Mouse (Mus musculus) heart, embryonic 15.5 days (tissue): ENCODE data around the gene Trip11. TPM values are rescaled to one million over a fixed set of nuclear protein-coding genes. Genes with fewer than 3 reads are reported as not detected.

Experiments used
- ATAC-seq: fragments of 200-750 bp; cut with Nextera tagmentation; replicated peaks from 2 replicates; pipeline ENCODE4 v1.8.0; 2017; ENCODE audit warnings: low read depth, moderate TSS enrichment; ENCODE audit not compliant: insufficient number of reproducible peaks, insufficient read depth, low FRiP score
- H3K27ac ChIP-seq: fragments of 300-500 bp; sonication (generic); 2 replicates; pipeline ENCODE4 v1.5.1; 2015; ENCODE audit warnings: mild to moderate bottlenecking, inconsistent platforms
- H3K27me3 ChIP-seq: fragments of 300-500 bp; sonication (generic); 2 replicates; pipeline ENCODE4 v1.6.1; 2015; ENCODE audit warnings: inconsistent platforms
- H3K36me3 ChIP-seq: fragments of 300-500 bp; sonication (generic); 2 replicates; pipeline ENCODE4 v1.6.1; 2015; ENCODE audit warnings: mild to moderate bottlenecking, inconsistent platforms
- H3K4me1 ChIP-seq: fragments of 300-500 bp; sonication (generic); replicated peaks from 2 replicates; pipeline ENCODE4 v1.6.1; 2015; ENCODE audit warnings: inconsistent platforms
- H3K4me2 ChIP-seq: fragments of 300-500 bp; sonication (generic); 2 replicates; pipeline ENCODE4 v1.6.1; 2015; ENCODE audit warnings: inconsistent platforms, mild to moderate bottlenecking, moderate library complexity
- H3K4me3 ChIP-seq: fragments of 300-500 bp; sonication (generic); 2 replicates; pipeline ENCODE4 v1.5.1; 2015; ENCODE audit warnings: mild to moderate bottlenecking, inconsistent platforms
- H3K9ac ChIP-seq: fragments of 300-500 bp; sonication (generic); 2 replicates; pipeline ENCODE4 v1.6.1; 2015; ENCODE audit warnings: mild to moderate bottlenecking, inconsistent platforms
- H3K9me3 ChIP-seq: fragments of 300-500 bp; sonication (generic); replicated peaks from 2 replicates; pipeline ENCODE4 v1.6.1; 2016; ENCODE audit warnings: inconsistent platforms
- WGBS: fragments of 180-500 bp; shearing (Covaris S2); methylation state at CpG from one replicate; pipeline ENCODE4 v1.1.7; 2015; ENCODE audit warnings: mixed read lengths; 5-methylcytosine and 5-hydroxymethylcytosine counted together
- polyA plus RNA-seq: library from polyadenylated mRNA; unstranded; fragments of >200 nt; fragmentation: Nextera tagmentation; extraction: Ambion mirVana; gene quantifications from 2 replicates; pipeline ENCODE4 v1.2.1, GENCODE M21; 2015

The Trip11 gene
- polyA plus RNA-seq, 1 experiment from 2014 or later = 20.8 TPM

GRCm38 (mm10) chr12:101818608-101819370 lies 94.3 kb downstream of the Trip11 start, which contains the start of gene Fbln5:
Gene Fbln5 (minus strand): TSS chr12:101819055.
- Histone ChIP-seq H3K27ac (peak within 1 kb of the TSS; percentile 77), H3K36me3 (no peaks in the 10 kb centered on the region), H3K27me3 (no peaks in the 10 kb centered on the region), H3K9me3 (no peaks in the 10 kb centered on the region), H3K9ac (peak within 1 kb of the TSS; percentile 49), H3K4me2 (peak within 1 kb of the TSS; percentile 94), H3K4me3 (peak within 1 kb of the TSS; percentile 58), H3K4me1 (peaks cover 14% of the 10 kb centered on the region)
- peak; percentile 82 for ATAC-seq
- 1% methylated on average over 46 of the region's 46 CpGs for WGBS

GRCm38 (mm10) chr12:101818246-101818607 lies 94.8 kb downstream of the Trip11 start:
- Histone ChIP-seq H3K27me3 (no peaks in the 10 kb centered on the region), H3K36me3 (no peaks in the 10 kb centered on the region), H3K9ac (peak overlapping the region; percentile 49; the same call in 1 of the 2 replicates), H3K4me3 (peak overlapping the region; percentile 58), H3K4me1 (peaks cover 14% of the 10 kb centered on the region), H3K9me3 (no peaks in the 10 kb centered on the region), H3K4me2 (peak overlapping the region; percentile 94), H3K27ac (peak overlapping the region; percentile 77)
- no peak for ATAC-seq
- WGBS = 25% methylated on average over 11 of the region's 11 CpGs

- H3K27me3 ChIP-seq = no peaks in the 10 kb centered on the region
- no peak overlapping the region for H3K9ac ChIP-seq
- ATAC-seq = no peak
- WGBS = 37% methylated on average over 5 of the region's 5 CpGs
- H3K9me3 ChIP-seq = no peaks in the 10 kb centered on the region
- no peak overlapping the region for H3K27ac ChIP-seq
- H3K36me3 ChIP-seq = no peaks in the 10 kb centered on the region
- H3K4me3 ChIP-seq = peak overlapping the region; percentile 32
- H3K4me1 ChIP-seq = peaks cover 13% of the 10 kb centered on the region
- peak overlapping the region; percentile 12 for H3K4me2 ChIP-seq
These were observed 96.3 kb downstream of the Trip11 start for GRCm38 (mm10) chr12:101816810-101817209.

- WGBS = 79% methylated on average over 6 of the region's 6 CpGs
- H3K27ac ChIP-seq = no peak overlapping the region
- H3K9ac ChIP-seq = no peak overlapping the region
- no peak overlapping the region for H3K4me3 ChIP-seq
- H3K36me3 ChIP-seq = no peaks in the 10 kb centered on the region
- ATAC-seq = no peak
- no peak overlapping the region for H3K4me2 ChIP-seq
- peaks cover 5% of the 10 kb centered on the region for H3K4me1 ChIP-seq
- H3K27me3 ChIP-seq = no peaks in the 10 kb centered on the region
- H3K9me3 ChIP-seq = no peaks in the 10 kb centered on the region
These were observed 97.3 kb downstream of the Trip11 start for GRCm38 (mm10) chr12:101815796-101816195.

DNA sequence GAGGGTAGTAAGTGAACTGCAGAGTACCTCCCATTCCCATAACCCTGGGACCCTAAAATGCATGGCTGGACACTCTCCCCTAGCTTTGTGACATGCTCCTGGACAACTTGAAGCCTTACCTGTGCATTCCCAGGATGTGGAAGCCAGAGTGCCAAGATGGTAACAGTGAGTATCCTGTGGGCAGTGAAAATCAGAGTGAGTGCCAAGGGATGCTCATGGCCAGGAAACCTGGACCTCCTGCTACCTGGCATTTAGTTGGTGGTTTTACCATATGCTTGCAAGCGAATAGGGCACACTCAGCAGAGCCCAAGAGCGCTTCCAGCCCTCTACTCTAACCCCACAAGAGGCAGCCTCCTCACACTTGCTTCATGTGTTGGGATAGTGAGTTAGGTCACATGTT lies 98.6 kb downstream of the Trip11 start:
- Histone ChIP-seq H3K9ac (no peak overlapping the region), H3K4me3 (no peak overlapping the region), H3K27me3 (no peaks in the 10 kb centered on the region), H3K4me2 (no peak overlapping the region), H3K4me1 (peaks cover 4% of the 10 kb centered on the region), H3K9me3 (no peaks in the 10 kb centered on the region), H3K27ac (no peak overlapping the region), H3K36me3 (no peaks in the 10 kb centered on the region)
- ATAC-seq = no peak
- WGBS = 81% methylated on average over 2 of the region's 2 CpGs

DNA sequence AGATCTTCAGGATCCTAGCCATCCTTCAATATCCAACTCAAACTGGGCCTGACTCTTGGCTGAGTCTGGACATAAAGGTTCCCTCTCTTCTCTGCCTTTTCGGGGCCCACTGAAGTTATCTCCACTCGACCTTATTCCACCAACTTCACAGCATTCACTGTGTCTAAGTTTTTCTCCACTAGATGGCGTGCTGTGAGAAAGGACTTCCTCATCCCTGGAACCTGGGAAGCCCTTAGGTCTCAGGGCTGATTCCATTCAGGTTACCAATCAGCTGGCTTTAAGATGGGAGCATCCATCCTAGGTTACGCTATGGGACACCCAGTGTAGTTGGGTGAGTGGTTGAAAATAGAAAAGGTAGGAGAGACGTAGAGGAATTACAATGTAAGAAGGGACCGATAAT lies 101.9 kb downstream of the Trip11 start:
- H3K4me1 ChIP-seq = no peaks in the 10 kb centered on the region
- no peak for ATAC-seq
- H3K36me3 ChIP-seq = no peaks in the 10 kb centered on the region
- H3K9ac ChIP-seq = no peak overlapping the region
- H3K9me3 ChIP-seq = no peaks in the 10 kb centered on the region
- no peak overlapping the region for H3K4me2 ChIP-seq
- H3K27ac ChIP-seq = no peak overlapping the region
- no peak overlapping the region for H3K4me3 ChIP-seq
- no peaks in the 10 kb centered on the region for H3K27me3 ChIP-seq
- WGBS = 56% methylated on average over 6 of the region's 6 CpGs

- Histone ChIP-seq H3K4me2 (no peak overlapping the region), H3K9me3 (no peaks in the 10 kb centered on the region), H3K4me3 (no peak overlapping the region), H3K9ac (no peak overlapping the region), H3K27me3 (no peaks in the 10 kb centered on the region), H3K36me3 (no peaks in the 10 kb centered on the region), H3K4me1 (no peaks in the 10 kb centered on the region), H3K27ac (no peak overlapping the region)
- WGBS = 46% methylated on average over 2 of the region's 2 CpGs
- no peak for ATAC-seq
These were observed 102.6 kb downstream of the Trip11 start for GRCm38 (mm10) chr12:101810515-101810914.

DNA sequence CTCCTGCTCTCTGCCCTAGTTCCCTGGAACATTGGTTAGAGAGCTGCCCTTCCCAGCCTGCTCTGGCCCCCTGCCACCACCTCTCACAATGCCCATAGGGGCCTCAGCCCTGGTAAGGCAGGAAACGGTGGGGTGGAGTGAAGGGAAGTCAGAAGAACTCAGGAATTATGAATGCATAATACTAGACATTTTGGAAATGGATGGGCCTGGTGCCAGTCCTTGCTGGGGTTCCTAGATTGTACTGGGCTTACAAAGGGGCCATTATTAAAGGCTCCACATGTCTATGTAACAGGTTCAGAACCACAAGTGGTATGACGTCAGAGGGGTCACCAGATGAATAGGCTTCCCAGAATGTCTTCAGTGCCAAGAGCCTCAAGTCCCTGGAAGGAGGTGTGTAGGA lies 105.7 kb downstream of the Trip11 start:
- Histone ChIP-seq H3K4me3 (no peak overlapping the region), H3K36me3 (no peaks in the 10 kb centered on the region), H3K4me1 (no peaks in the 10 kb centered on the region), H3K27ac (no peak overlapping the region), H3K4me2 (no peak overlapping the region), H3K27me3 (no peaks in the 10 kb centered on the region), H3K9me3 (no peaks in the 10 kb centered on the region), H3K9ac (no peak overlapping the region)
- 55% methylated on average over 2 of the region's 2 CpGs for WGBS
- ATAC-seq = peak; percentile 59

DNA sequence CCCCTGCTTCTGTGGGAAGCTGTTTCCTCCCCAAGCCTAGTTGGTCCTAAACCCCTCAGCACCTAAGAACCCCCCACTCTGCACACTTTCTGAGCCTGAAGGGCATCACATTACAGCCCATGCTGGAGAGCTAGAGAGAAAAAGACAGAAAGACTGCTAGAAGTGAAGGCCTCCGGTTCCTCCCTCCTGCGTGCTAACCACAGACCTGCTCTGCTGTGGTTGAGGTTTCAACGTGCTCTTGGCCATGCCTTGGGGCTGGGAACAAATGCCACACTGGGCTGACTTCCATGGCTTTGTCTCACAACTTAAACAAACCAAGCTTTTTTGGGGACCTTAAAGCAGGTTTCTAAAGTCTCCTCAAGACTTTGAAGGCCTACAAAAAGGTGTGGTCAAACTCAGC lies 110.6 kb downstream of the Trip11 start:
- ATAC-seq = no peak
- Histone ChIP-seq H3K4me3 (no peak overlapping the region), H3K27ac (no peak overlapping the region), H3K4me1 (no peaks in the 10 kb centered on the region), H3K9me3 (no peaks in the 10 kb centered on the region), H3K36me3 (no peaks in the 10 kb centered on the region), H3K27me3 (no peaks in the 10 kb centered on the region), H3K9ac (no peak overlapping the region), H3K4me2 (no peak overlapping the region)
- 83% methylated on average over 3 of the region's 3 CpGs for WGBS

DNA sequence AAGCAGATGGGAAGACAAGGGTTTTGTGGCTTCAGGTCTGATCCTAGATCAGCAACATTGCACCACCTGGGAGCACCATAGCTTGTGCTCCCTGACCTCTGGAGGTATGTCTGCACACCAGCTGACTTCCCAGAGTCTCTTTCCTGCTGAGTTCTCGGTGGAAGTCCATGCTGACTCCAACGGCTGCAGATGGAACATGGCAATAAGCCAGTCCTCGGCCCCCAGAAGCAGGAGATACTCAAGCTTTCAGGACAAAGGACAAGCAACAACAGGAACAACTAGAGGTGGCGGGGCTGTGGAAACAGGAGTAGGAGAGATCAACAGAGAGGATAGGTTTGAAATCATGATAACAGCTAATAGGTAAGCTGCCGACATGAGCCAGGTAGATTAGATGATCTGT lies 111.3 kb downstream of the Trip11 start:
- H3K27me3 ChIP-seq = no peaks in the 10 kb centered on the region
- H3K4me2 ChIP-seq = no peak overlapping the region
- no peaks in the 10 kb centered on the region for H3K36me3 ChIP-seq
- WGBS = 65% methylated on average over 5 of the region's 5 CpGs
- no peaks in the 10 kb centered on the region for H3K9me3 ChIP-seq
- no peaks in the 10 kb centered on the region for H3K4me1 ChIP-seq
- no peak overlapping the region for H3K9ac ChIP-seq
- no peak overlapping the region for H3K4me3 ChIP-seq
- no peak for ATAC-seq
- H3K27ac ChIP-seq = no peak overlapping the region

- no peaks in the 10 kb centered on the region for H3K9me3 ChIP-seq
- no peaks in the 10 kb centered on the region for H3K4me1 ChIP-seq
- no peaks in the 10 kb centered on the region for H3K27me3 ChIP-seq
- no peak for ATAC-seq
- no peak overlapping the region for H3K9ac ChIP-seq
- no peak overlapping the region for H3K4me2 ChIP-seq
- H3K27ac ChIP-seq = no peak overlapping the region
- WGBS = 67% methylated on average over 3 of the region's 3 CpGs
- H3K36me3 ChIP-seq = no peaks in the 10 kb centered on the region
- H3K4me3 ChIP-seq = no peak overlapping the region
These were observed 112.0 kb downstream of the Trip11 start for GRCm38 (mm10) chr12:101801051-101801450.
